Mouse (Mus musculus) limb, embryonic 12.5 days (tissue): ENCODE data around the gene Arl8a. TPM values are rescaled to one million over a fixed set of nuclear protein-coding genes. Genes with fewer than 3 reads are reported as not detected.
"Not testable (repeated sequence)": the region's sequence is repeated elsewhere in the genome, so short reads cannot be mapped to it uniquely, and the experiment has no call there.

Source experiments
- ATAC-seq: fragments of 200-750 bp; cut with Nextera tagmentation; 2 replicates; pipeline ENCODE4 v1.8.0; 2017; ENCODE audit warnings: low read depth, moderate TSS enrichment; ENCODE audit not compliant: insufficient number of reproducible peaks, insufficient read depth, low FRiP score, low TSS enrichment
- H3K27ac ChIP-seq: fragments of 300-500 bp; sonication (generic); 2 replicates; pipeline ENCODE4 v1.5.1; 2016; ENCODE audit warnings: mild to moderate bottlenecking, moderate library complexity
- H3K27me3 ChIP-seq: fragments of 300-500 bp; sonication (generic); 2 replicates; pipeline ENCODE4 v1.6.1; 2016; ENCODE audit warnings: mild to moderate bottlenecking, moderate library complexity
- H3K36me3 ChIP-seq: fragments of 300-500 bp; sonication (generic); 2 replicates; pipeline ENCODE4 v1.6.1; 2016; ENCODE audit warnings: mild to moderate bottlenecking, moderate library complexity
- H3K4me1 ChIP-seq: fragments of 300-500 bp; sonication (generic); replicated peaks from 2 replicates; pipeline ENCODE4 v1.6.1; 2016
- H3K4me2 ChIP-seq: fragments of 300-500 bp; sonication (generic); 2 replicates; pipeline ENCODE4 v1.6.1; 2016; ENCODE audit warnings: mild to moderate bottlenecking, moderate library complexity
- H3K4me3 ChIP-seq: fragments of 300-500 bp; sonication (generic); replicated peaks from 2 replicates; pipeline ENCODE4 v1.5.1; 2016; ENCODE audit warnings: mild to moderate bottlenecking
- H3K9ac ChIP-seq: fragments of 300-500 bp; sonication (generic); replicated peaks from 2 replicates; pipeline ENCODE4 v1.6.1; 2016; ENCODE audit warnings: mild to moderate bottlenecking, moderate library complexity
- H3K9me3 ChIP-seq: fragments of 300-500 bp; sonication (generic); 2 replicates; pipeline ENCODE4 v1.6.1; 2016; ENCODE audit warnings: mild to moderate bottlenecking, moderate library complexity
- WGBS: fragments of 180-500 bp; shearing (Covaris S2); methylation state at CpG from one replicate; pipeline ENCODE4 v1.1.7; 2016; 5-methylcytosine and 5-hydroxymethylcytosine counted together
- polyA plus RNA-seq: library from polyadenylated mRNA; unstranded; fragments of >200 nt; fragmentation: Nextera tagmentation; extraction: Ambion mirVana; gene quantifications from 2 replicates; pipeline ENCODE4 v1.2.1, GENCODE M21; 2016

Arl8a gene
- polyA plus RNA-seq, 1 experiment from 2014 or later = 51.8 TPM

- Histone ChIP-seq H3K27me3 (no peaks in the 10 kb centered on the region), H3K4me2 (no peak overlapping the region), H3K9ac (no peak overlapping the region), H3K36me3 (no peaks in the 10 kb centered on the region), H3K4me3 (no peak overlapping the region), H3K4me1 (no peaks in the 10 kb centered on the region), H3K27ac (no peak overlapping the region), H3K9me3 (no peaks in the 10 kb centered on the region)
- ATAC-seq = no peak
- WGBS = 57% methylated on average over 5 of the region's 5 CpGs
These were observed 39.3 kb downstream of the Arl8a start for GRCm38 (mm10) chr1:135185936-135186335.

- H3K4me3 ChIP-seq = no peak overlapping the region
- no peaks in the 10 kb centered on the region for H3K9me3 ChIP-seq
- WGBS = 42% methylated on average over 8 of the region's 8 CpGs
- no peak overlapping the region for H3K27ac ChIP-seq
- H3K27me3 ChIP-seq = no peaks in the 10 kb centered on the region
- no peaks in the 10 kb centered on the region for H3K36me3 ChIP-seq
- H3K4me2 ChIP-seq = no peak overlapping the region
- no peak overlapping the region for H3K9ac ChIP-seq
- H3K4me1 ChIP-seq = no peaks in the 10 kb centered on the region
- no peak for ATAC-seq
These were observed 39.8 kb downstream of the Arl8a start for GRCm38 (mm10) chr1:135186427-135186826.

GRCm38 (mm10) chr1:135187016-135187415 lies 40.4 kb downstream of the Arl8a start:
- H3K27ac ChIP-seq, H3K9me3 ChIP-seq, H3K4me3 ChIP-seq, H3K27me3 ChIP-seq, ATAC-seq, H3K4me2 ChIP-seq, H3K4me1 ChIP-seq, H3K36me3 ChIP-seq, H3K9ac ChIP-seq: not testable (repeated sequence)
- 31% methylated on average over 2 of the region's 2 CpGs for WGBS

GRCm38 (mm10) chr1:135188197-135188596 lies 41.6 kb downstream of the Arl8a start:
- H3K27me3 ChIP-seq = no peaks in the 10 kb centered on the region
- no peak overlapping the region for H3K4me2 ChIP-seq
- no peaks in the 10 kb centered on the region for H3K36me3 ChIP-seq
- no peaks in the 10 kb centered on the region for H3K4me1 ChIP-seq
- ATAC-seq = no peak
- WGBS = 44% methylated on average over 3 of the region's 3 CpGs
- no peaks in the 10 kb centered on the region for H3K9me3 ChIP-seq
- no peak overlapping the region for H3K27ac ChIP-seq
- no peak overlapping the region for H3K9ac ChIP-seq
- H3K4me3 ChIP-seq = no peak overlapping the region

GRCm38 (mm10) chr1:135189186-135189585 lies 42.6 kb downstream of the Arl8a start:
- Histone ChIP-seq H3K9me3 (no peaks in the 10 kb centered on the region), H3K27me3 (no peaks in the 10 kb centered on the region), H3K9ac (no peak overlapping the region), H3K4me2 (no peak overlapping the region), H3K36me3 (no peaks in the 10 kb centered on the region), H3K4me3 (no peak overlapping the region), H3K27ac (no peak overlapping the region), H3K4me1 (no peaks in the 10 kb centered on the region)
- 86% methylated on average over 4 of the region's 4 CpGs for WGBS
- ATAC-seq = no peak

GRCm38 (mm10) chr1:135194335-135194734 lies 47.7 kb downstream of the Arl8a start:
- not testable (repeated sequence) for H3K4me3 ChIP-seq

GRCm38 (mm10) chr1:135195907-135196440 lies 49.4 kb downstream of the Arl8a start:
- Histone ChIP-seq H3K27ac (no peak overlapping the region), H3K9ac (no peak overlapping the region), H3K4me3 (no peak overlapping the region), H3K4me1 (peaks cover 15% of the 10 kb centered on the region), H3K9me3 (no peaks in the 10 kb centered on the region), H3K27me3 (no peaks in the 10 kb centered on the region), H3K4me2 (no peak overlapping the region), H3K36me3 (no peaks in the 10 kb centered on the region)
- 76% methylated on average over 6 of the region's 6 CpGs for WGBS
- ATAC-seq = no peak

More at GRCm38 (mm10) chr1:135194335-135194734, 47.7 kb downstream of the Arl8a start:
- not testable (repeated sequence) for ATAC-seq, H3K27ac ChIP-seq, H3K4me2 ChIP-seq, H3K36me3 ChIP-seq, H3K9me3 ChIP-seq, H3K9ac ChIP-seq, H3K27me3 ChIP-seq
- WGBS = 64% methylated on average over 5 of the region's 5 CpGs
- peaks cover 11% of the 10 kb centered on the region for H3K4me1 ChIP-seq

- no peak overlapping the region for H3K9ac ChIP-seq
- no peak overlapping the region for H3K4me3 ChIP-seq
- H3K4me2 ChIP-seq = no peak overlapping the region
- ATAC-seq = no peak
- H3K4me1 ChIP-seq = peaks cover 23% of the 10 kb centered on the region
- no peaks in the 10 kb centered on the region for H3K36me3 ChIP-seq
- 58% methylated on average over 5 of the region's 5 CpGs for WGBS
- H3K9me3 ChIP-seq = no peaks in the 10 kb centered on the region
- peak overlapping the region; percentile 4; the same call in 1 of the 2 replicates for H3K27ac ChIP-seq
- H3K27me3 ChIP-seq = no peaks in the 10 kb centered on the region
These were observed 51.8 kb downstream of the Arl8a start for GRCm38 (mm10) chr1:135198412-135198811.

GRCm38 (mm10) chr1:135199014-135199819 lies 52.6 kb downstream of the Arl8a start:
- Histone ChIP-seq H3K4me3 (peak overlapping the region; percentile 19), H3K36me3 (no peaks in the 10 kb centered on the region), H3K4me2 (peak overlapping the region; percentile 48), H3K9ac (0 out of 2 replicates have a peak overlapping the region, but pooled peaks have one; percentile 40), H3K27ac (peak overlapping the region; percentile 69), H3K4me1 (peaks cover 24% of the 10 kb centered on the region), H3K27me3 (no peaks in the 10 kb centered on the region), H3K9me3 (no peaks in the 10 kb centered on the region)
- ATAC-seq = peak; percentile 46
- WGBS = 2% methylated on average over 21 of the region's 21 CpGs

GRCm38 (mm10) chr1:135200400-135200799 lies 53.8 kb downstream of the Arl8a start:
- no peaks in the 10 kb centered on the region for H3K27me3 ChIP-seq
- 58% methylated on average over 4 of the region's 4 CpGs for WGBS
- no peak overlapping the region for H3K27ac ChIP-seq
- H3K9ac ChIP-seq = no peak overlapping the region
- H3K4me3 ChIP-seq = no peak overlapping the region
- H3K36me3 ChIP-seq = no peaks in the 10 kb centered on the region
- H3K9me3 ChIP-seq = no peaks in the 10 kb centered on the region
- H3K4me2 ChIP-seq = no peak overlapping the region
- ATAC-seq = no peak
- H3K4me1 ChIP-seq = peaks cover 35% of the 10 kb centered on the region

- Histone ChIP-seq H3K27me3 (no peaks in the 10 kb centered on the region), H3K36me3 (no peaks in the 10 kb centered on the region), H3K4me2 (no peak overlapping the region), H3K4me3 (no peak overlapping the region), H3K9me3 (no peaks in the 10 kb centered on the region), H3K27ac (no peak overlapping the region), H3K4me1 (peaks cover 23% of the 10 kb centered on the region), H3K9ac (no peak overlapping the region)
- ATAC-seq = no peak
- WGBS = 42% methylated on average over 12 of the region's 12 CpGs
These were observed 57.8 kb downstream of the Arl8a start for GRCm38 (mm10) chr1:135204196-135205126.
